Mouse (Mus musculus): ENCODE data around the gene Tubgcp6.

Tubgcp6 gene

GRCm38 (mm10) chr15:89122649-89123366 lies at the start of gene Tubgcp6:
Gene Tubgcp6, minus strand, starts transcription at chr15:89123112.
- DNase-seq (ENCODE audit: low spot score): peak; percentile 95

- no peak for DNase-seq (ENCODE audit: low spot score)
Measured at GRCm38 (mm10) chr15:89172276-89172935, 49.5 kb upstream of the Tubgcp6 start.

- no peak for DNase-seq (ENCODE audit: low spot score)
Measured at GRCm38 (mm10) chr15:89171526-89172051, 48.7 kb upstream of the Tubgcp6 start.

GRCm38 (mm10) chr15:89170102-89170501 lies 47.2 kb upstream of the Tubgcp6 start:
- no peak for DNase-seq (ENCODE audit: low spot score)

- DNase-seq (ENCODE audit: low spot score): peak; percentile 70
Measured at GRCm38 (mm10) chr15:89169431-89169830, 46.5 kb upstream of the Tubgcp6 start.

GRCm38 (mm10) chr15:89168922-89169321 lies 46.0 kb upstream of the Tubgcp6 start:
- no peak for DNase-seq (ENCODE audit: low spot score)

GRCm38 (mm10) chr15:89165478-89165877 lies 42.6 kb upstream of the Tubgcp6 start:
- DNase-seq (ENCODE audit: low spot score): no peak

- no peak for DNase-seq (ENCODE audit: low spot score)
Measured at GRCm38 (mm10) chr15:89161397-89161796, 38.5 kb upstream of the Tubgcp6 start.

- no peak for DNase-seq (ENCODE audit: low spot score)
Measured at GRCm38 (mm10) chr15:89158516-89158915, 35.6 kb upstream of the Tubgcp6 start.

GRCm38 (mm10) chr15:89157954-89158353 lies 35.0 kb upstream of the Tubgcp6 start:
- DNase-seq (ENCODE audit: low spot score): peak; percentile 64

- DNase-seq (ENCODE audit: low spot score): no peak
Measured at GRCm38 (mm10) chr15:89152312-89152711, 29.4 kb upstream of the Tubgcp6 start.

GRCm38 (mm10) chr15:89150041-89150390 lies 27.1 kb upstream of the Tubgcp6 start:
- DNase-seq (ENCODE audit: low spot score): no peak

- no peak for DNase-seq (ENCODE audit: low spot score)
Measured at GRCm38 (mm10) chr15:89149271-89150040, 26.5 kb upstream of the Tubgcp6 start, which contains the start of gene Mapk11. Gene Mapk11, minus strand, starts transcription at chr15:89149628.

- no peak for DNase-seq (ENCODE audit: low spot score)
Measured at GRCm38 (mm10) chr15:89148496-89149270, 25.8 kb upstream of the Tubgcp6 start.

GRCm38 (mm10) chr15:89147895-89148294 lies 25.0 kb upstream of the Tubgcp6 start:
- no peak for DNase-seq (ENCODE audit: low spot score)

- no peak for DNase-seq (ENCODE audit: low spot score)
Measured at GRCm38 (mm10) chr15:89147456-89147855, 24.5 kb upstream of the Tubgcp6 start.

GRCm38 (mm10) chr15:89147024-89147423 lies 24.1 kb upstream of the Tubgcp6 start:
- DNase-seq (ENCODE audit: low spot score): no peak

GRCm38 (mm10) chr15:89146537-89146936 lies 23.6 kb upstream of the Tubgcp6 start:
- DNase-seq (ENCODE audit: low spot score): peak; percentile 58

GRCm38 (mm10) chr15:89145813-89146350 lies 23.0 kb upstream of the Tubgcp6 start:
- DNase-seq (ENCODE audit: low spot score): no peak

- no peak for DNase-seq (ENCODE audit: low spot score)
Measured at GRCm38 (mm10) chr15:89144965-89145364, 22.1 kb upstream of the Tubgcp6 start.

GRCm38 (mm10) chr15:89143134-89143533 lies 20.2 kb upstream of the Tubgcp6 start:
- DNase-seq (ENCODE audit: low spot score): no peak

Measured in urinary bladder, postnatal 25 days (tissue).